Mouse (Mus musculus) ES-Bruce4 (cell line): ENCODE data around the gene Gpc2.

Experiments used
- CTCF ChIP-seq: IDR thresholded peaks from one replicate; pipeline ENCODE4 v1.8.1; 2011; ENCODE audit warnings: low read depth, low read length
- POLR2A ChIP-seq: IDR thresholded peaks from one replicate; pipeline ENCODE4 v1.8.1; 2011; ENCODE audit warnings: low read length; ENCODE audit not compliant: insufficient read depth

GRCm38 (mm10) chr5:138312795-138313194 is 33.0 kb upstream of the Gpc2 start:
- TF ChIP-seq CTCF (no peak), POLR2A (no peak)
